Mouse (Mus musculus) liver, postnatal 0 days (tissue): ENCODE measurements around the gene Inpp5a.

ENCODE experiments used
- CTCF ChIP-seq: sonication (generic); IDR thresholded peaks from 2 replicates; pipeline ENCODE4 v1.5.1; 2016; ENCODE audit warnings: antibody characterized with exemption, low read depth
- EP300 ChIP-seq: IDR thresholded peaks from 2 replicates; pipeline ENCODE4 v1.6.1; 2016; ENCODE audit warnings: antibody characterized with exemption, low read depth, mild to moderate bottlenecking

- TF ChIP-seq CTCF (no peak), EP300 (no peak)
These were observed 236.2 kb downstream of the Inpp5a start for GRCm38 (mm10) chr7:139625156-139625555.
